Mouse (Mus musculus) myocyte (in vitro differentiated cells): ENCODE measurements at regions not wholly inside any gene's neighbourhood (a gene's known extent, or its start where the extent isn't known, plus 50 kb on each side); places are given as distances from the start of the nearest gene placed in this dataset.

Experiments
- H3K27me3 ChIP-seq: one replicate; pipeline ENCODE4 v1.6.1; 2011; ENCODE audit not compliant: control insufficient read depth, insufficient read depth, insufficient read length
- H3K36me3 ChIP-seq: one replicate; pipeline ENCODE4 v1.6.1; 2011; ENCODE audit not compliant: control insufficient read depth, insufficient read depth
- H3K4me2 ChIP-seq: one replicate; pipeline ENCODE4 v1.6.1; 2011; ENCODE audit warnings: low read depth, control low read depth
- H3K4me3 ChIP-seq: one replicate; pipeline ENCODE4 v1.5.1; 2011; ENCODE audit warnings: mild to moderate bottlenecking, control low read depth, moderate library complexity
- H3K79me2 ChIP-seq: one replicate; pipeline ENCODE4 v1.6.1; 2011; ENCODE audit not compliant: control insufficient read depth, insufficient read depth
- H3ac ChIP-seq: one replicate; pipeline ENCODE4 v1.6.1; 2011; ENCODE audit not compliant: control insufficient read depth, insufficient read length
- CEBPB ChIP-seq: IDR thresholded peaks from 2 replicates; pipeline ENCODE4 v1.6.1; 2011; ENCODE audit warnings: mild to moderate bottlenecking, moderate library complexity; ENCODE audit not compliant: poor library complexity, insufficient read depth, severe bottlenecking
- E2F4 ChIP-seq: IDR thresholded peaks from one replicate; pipeline ENCODE4 v1.6.1; 2011; ENCODE audit warnings: mild to moderate bottlenecking, control low read depth, moderate library complexity; ENCODE audit not compliant: insufficient read depth
- MAX ChIP-seq: IDR thresholded peaks from one replicate; pipeline ENCODE4 v1.6.1; 2011; ENCODE audit warnings: low read depth, mild to moderate bottlenecking, control low read depth
- MYOD1 ChIP-seq, 3 experiments: IDR thresholded peaks; one replicate each; pipeline ENCODE4 v1.6.1; 2011; ENCODE audit warnings: control low read depth in 2 of 3, low read depth in 2 of 3, mild to moderate bottlenecking in 2 of 3, moderate library complexity in 1 of 3; ENCODE audit not compliant: insufficient read length in 2 of 3, control insufficient read depth in 1 of 3
- MYOG ChIP-seq, 3 experiments: IDR thresholded peaks; one replicate each; pipeline ENCODE4 v1.6.1; 2011; ENCODE audit warnings: control low read depth in 2 of 3, low read depth in 2 of 3, mild to moderate bottlenecking in 2 of 3; ENCODE audit not compliant: insufficient read length in 2 of 3, control insufficient read depth in 1 of 3, insufficient read depth in 1 of 3
- POLR2A ChIP-seq: IDR thresholded peaks from one replicate; pipeline ENCODE4 v1.6.1; 2011; ENCODE audit warnings: low read depth, mild to moderate bottlenecking, control low read depth, moderate library complexity; ENCODE audit not compliant: insufficient read length
- POLR2AphosphoS2 ChIP-seq: IDR thresholded peaks from one replicate; pipeline ENCODE4 v1.6.1; 2011; ENCODE audit warnings: low read depth, control low read depth; ENCODE audit not compliant: insufficient read length
- REST ChIP-seq: IDR thresholded peaks from one replicate; pipeline ENCODE4 v1.6.1; 2011; ENCODE audit warnings: mild to moderate bottlenecking, control low read depth, moderate library complexity; ENCODE audit not compliant: insufficient read depth, insufficient read length
- SRF ChIP-seq: IDR thresholded peaks from one replicate; pipeline ENCODE4 v1.6.1; 2011; ENCODE audit warnings: low read depth; ENCODE audit not compliant: control insufficient read depth, insufficient read length
- TCF12 ChIP-seq: IDR thresholded peaks from one replicate; pipeline ENCODE4 v1.6.1; 2011; ENCODE audit warnings: mild to moderate bottlenecking, control low read depth; ENCODE audit not compliant: poor library complexity, insufficient read depth, severe bottlenecking
- TCF3 ChIP-seq: IDR thresholded peaks from one replicate; pipeline ENCODE4 v1.6.1; 2011; ENCODE audit warnings: low read depth, control low read depth; ENCODE audit not compliant: insufficient read length
- USF1 ChIP-seq: IDR thresholded peaks from one replicate; pipeline ENCODE4 v1.6.1; 2011; ENCODE audit warnings: low read depth, mild to moderate bottlenecking, control low read depth, moderate library complexity

DNA sequence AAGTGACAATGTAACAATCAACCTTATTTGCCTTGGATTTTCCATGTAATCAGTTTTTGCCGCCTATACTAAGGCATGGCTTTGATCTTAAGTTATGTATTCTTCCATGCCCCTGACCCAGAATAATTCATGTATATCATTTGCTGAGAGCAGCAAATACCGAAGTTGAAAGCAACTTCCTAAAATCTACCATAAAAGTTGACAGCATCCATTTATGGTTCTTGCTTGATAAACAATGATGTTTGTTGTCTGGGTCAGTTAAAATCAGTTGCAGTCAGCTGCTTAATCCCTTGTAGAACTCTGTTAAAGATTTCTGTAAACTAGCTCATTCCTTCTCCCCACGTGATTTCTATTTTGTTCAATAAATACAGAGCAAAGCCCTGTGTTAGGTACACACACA lies 214.5 kb upstream of the Vstm2b start:
- H3K4me3 ChIP-seq: no peak overlapping the region
- no peak overlapping the region for H3K4me2 ChIP-seq
- H3K36me3 ChIP-seq: no peaks in the 10 kb centered on the region
- no peaks in the 10 kb centered on the region for H3K79me2 ChIP-seq
- no peak for TF ChIP-seq SRF
- TF ChIP-seq REST: no peak
- no peak for TF ChIP-seq CEBPB
- H3K27me3 ChIP-seq: no peaks in the 10 kb centered on the region
- no peak overlapping the region for H3ac ChIP-seq

DNA sequence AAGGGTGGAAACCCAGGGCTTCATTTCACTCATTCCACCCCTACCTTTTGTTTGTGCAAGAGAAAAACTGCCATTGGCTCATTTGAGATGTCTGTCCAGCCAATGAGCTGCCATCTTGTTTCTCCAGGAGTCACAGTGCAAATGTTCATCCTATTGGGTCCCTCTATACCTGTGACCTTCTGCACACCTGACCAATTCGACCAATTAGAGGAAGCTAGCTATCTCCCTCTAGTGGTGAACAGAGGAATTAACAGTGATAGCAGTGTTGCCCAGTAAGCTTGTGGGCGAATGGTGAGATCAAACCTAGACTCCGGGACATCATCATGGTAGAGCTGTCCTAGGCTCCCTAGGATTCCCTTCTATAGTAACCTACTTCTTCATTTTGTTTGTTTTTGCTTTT lies 211.1 kb upstream of the Vstm2b start:
- TF ChIP-seq POLR2AphosphoS2: no peak
- no peak for TF ChIP-seq SRF
- no peak for TF ChIP-seq REST
- no peak for TF ChIP-seq MYOD1 (IDR thresholded peaks at IDR 0.05; ENCODE audit: control insufficient read depth in 1 of 3, insufficient read length in 2 of 3, low read depth in 2 of 3)
- TF ChIP-seq TCF3: no peak
- TF ChIP-seq POLR2A: no peak
- TF ChIP-seq MYOG (IDR thresholded peaks at IDR 0.05; ENCODE audit: control insufficient read depth in 1 of 3, insufficient read depth in 1 of 3, insufficient read length in 2 of 3, low read depth in 2 of 3): no peak
- no peak for TF ChIP-seq MAX
- no peak for TF ChIP-seq TCF12
- TF ChIP-seq CEBPB: no peak
- no peak for TF ChIP-seq E2F4
- no peak for TF ChIP-seq USF1
- Histone ChIP-seq H3K4me2 (no peak overlapping the region), H3K27me3 (no peaks in the 10 kb centered on the region), H3K4me3 (no peak overlapping the region), H3K36me3 (no peaks in the 10 kb centered on the region), H3ac (no peak overlapping the region), H3K79me2 (no peaks in the 10 kb centered on the region)

DNA sequence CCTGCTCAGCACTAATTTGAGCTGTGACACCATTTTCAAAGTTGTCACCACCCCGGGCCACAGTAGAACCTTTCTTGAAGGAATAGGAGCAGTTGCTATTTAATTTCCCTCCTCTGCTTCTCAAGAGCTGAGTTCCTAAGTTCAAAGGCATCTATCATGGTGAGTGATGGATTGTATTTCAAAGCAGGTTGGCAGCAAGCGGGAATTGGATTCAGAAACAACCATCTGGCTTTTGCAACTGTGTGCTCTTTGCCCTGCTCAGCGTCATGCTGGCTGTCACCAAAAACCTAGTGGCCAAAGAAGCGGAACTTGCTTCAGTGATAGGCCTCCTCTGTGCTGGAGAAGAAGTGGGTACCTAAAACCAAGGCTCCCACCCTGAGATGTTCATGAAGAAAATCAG lies 209.6 kb upstream of the Vstm2b start:
- no peaks in the 10 kb centered on the region for H3K36me3 ChIP-seq
- TF ChIP-seq TCF12: no peak
- no peak for TF ChIP-seq MYOG (IDR thresholded peaks at IDR 0.05; ENCODE audit: control insufficient read depth in 1 of 3, insufficient read depth in 1 of 3, insufficient read length in 2 of 3, low read depth in 2 of 3)
- no peak for TF ChIP-seq USF1
- TF ChIP-seq CEBPB: no peak
- no peak for TF ChIP-seq TCF3
- no peak for TF ChIP-seq MYOD1 (IDR thresholded peaks at IDR 0.05; ENCODE audit: control insufficient read depth in 1 of 3, insufficient read length in 2 of 3, low read depth in 2 of 3)
- no peak for TF ChIP-seq POLR2A
- no peak for TF ChIP-seq SRF
- TF ChIP-seq MAX: no peak
- no peak for TF ChIP-seq E2F4
- TF ChIP-seq POLR2AphosphoS2: no peak
- no peak for TF ChIP-seq REST
- no peak overlapping the region for H3K4me2 ChIP-seq
- H3K27me3 ChIP-seq: no peaks in the 10 kb centered on the region
- H3ac ChIP-seq: no peak overlapping the region
- H3K79me2 ChIP-seq: no peaks in the 10 kb centered on the region
- no peak overlapping the region for H3K4me3 ChIP-seq

DNA sequence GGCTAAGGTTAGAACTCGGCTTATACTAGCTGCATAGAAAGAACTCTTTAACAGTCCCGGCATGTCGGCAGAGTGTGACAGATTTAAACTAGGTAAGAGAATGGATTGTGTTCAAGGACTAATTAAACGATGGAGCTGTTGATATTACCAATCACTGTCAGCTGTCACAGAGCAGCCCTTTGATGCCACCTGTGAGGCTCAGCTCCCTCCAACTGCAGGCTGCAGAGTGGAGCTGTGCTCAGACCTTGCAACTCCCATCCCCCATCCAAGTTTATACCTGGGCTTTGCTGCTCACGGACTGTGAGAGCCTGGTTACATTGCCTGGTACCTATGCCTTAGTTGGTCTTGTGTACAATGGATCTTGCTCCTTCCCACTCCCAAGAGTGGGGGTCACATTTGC lies 204.4 kb upstream of the Vstm2b start:
- no peak overlapping the region for H3ac ChIP-seq

DNA sequence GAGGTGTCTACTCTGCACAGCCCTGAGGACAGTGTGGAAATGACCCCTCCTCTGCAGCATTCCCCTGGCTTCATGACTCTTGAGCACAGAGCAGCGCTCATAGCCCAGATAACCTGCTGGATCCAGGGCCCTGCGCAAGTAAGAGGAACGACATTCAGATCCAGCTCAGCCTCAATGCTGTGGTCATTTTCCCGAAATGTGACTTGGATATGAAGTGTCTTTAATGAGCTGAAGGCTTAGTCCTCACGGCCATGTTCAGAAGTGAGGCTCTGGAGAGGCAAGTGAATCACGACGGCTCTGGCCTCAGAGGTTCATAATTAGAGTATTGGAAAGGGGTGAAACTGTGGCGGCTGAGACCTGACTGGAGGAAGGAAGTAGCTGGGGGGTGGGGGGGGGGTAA lies 200.6 kb upstream of the Vstm2b start:
- Histone ChIP-seq H3K36me3 (no peaks in the 10 kb centered on the region), H3K4me3 (no peak overlapping the region), H3K27me3 (no peaks in the 10 kb centered on the region), H3K79me2 (no peaks in the 10 kb centered on the region), H3K4me2 (no peak overlapping the region), H3ac (no peak overlapping the region)
- TF ChIP-seq TCF12 (no peak), USF1 (no peak), CEBPB (no peak), MYOG (IDR thresholded peaks at IDR 0.05; ENCODE audit: control insufficient read depth in 1 of 3, insufficient read depth in 1 of 3, insufficient read length in 2 of 3, low read depth in 2 of 3) (no peak), REST (no peak), MYOD1 (IDR thresholded peaks at IDR 0.05; ENCODE audit: control insufficient read depth in 1 of 3, insufficient read length in 2 of 3, low read depth in 2 of 3) (no peak), POLR2AphosphoS2 (no peak), SRF (no peak), MAX (no peak)

More for the DNA sequence above, 204.4 kb upstream of the Vstm2b start:
- no peaks in the 10 kb centered on the region for H3K79me2 ChIP-seq
- no peak overlapping the region for H3K4me2 ChIP-seq
- no peaks in the 10 kb centered on the region for H3K36me3 ChIP-seq
- H3K4me3 ChIP-seq: no peak overlapping the region
- no peaks in the 10 kb centered on the region for H3K27me3 ChIP-seq
- TF ChIP-seq CEBPB (no peak), POLR2AphosphoS2 (no peak), SRF (no peak), TCF12 (no peak), TCF3 (no peak), USF1 (no peak), MAX (no peak), REST (no peak), MYOD1 (IDR thresholded peaks at IDR 0.05; ENCODE audit: control insufficient read depth in 1 of 3, insufficient read length in 2 of 3, low read depth in 2 of 3) (no peak), MYOG (IDR thresholded peaks at IDR 0.05; ENCODE audit: control insufficient read depth in 1 of 3, insufficient read depth in 1 of 3, insufficient read length in 2 of 3, low read depth in 2 of 3) (no peak), POLR2A (no peak), E2F4 (no peak)
